Mouse (Mus musculus) urinary bladder, postnatal 0 days (tissue): Measurements from ENCODE around the gene Htatsf1. TPM values are rescaled to one million over a fixed set of nuclear protein-coding genes. Genes with fewer than 3 reads are reported as not detected.

Experiments used
- polyA plus RNA-seq: library from polyadenylated mRNA; unstranded; fragments of >200 nt; fragmentation: Nextera tagmentation; extraction: Ambion mirVana; gene quantifications from 2 replicates; pipeline ENCODE4 v1.2.1, GENCODE M21; 2015

The Htatsf1 gene
- 48.0 and 52.1 TPM in 2 replicates for polyA plus RNA-seq

DNA sequence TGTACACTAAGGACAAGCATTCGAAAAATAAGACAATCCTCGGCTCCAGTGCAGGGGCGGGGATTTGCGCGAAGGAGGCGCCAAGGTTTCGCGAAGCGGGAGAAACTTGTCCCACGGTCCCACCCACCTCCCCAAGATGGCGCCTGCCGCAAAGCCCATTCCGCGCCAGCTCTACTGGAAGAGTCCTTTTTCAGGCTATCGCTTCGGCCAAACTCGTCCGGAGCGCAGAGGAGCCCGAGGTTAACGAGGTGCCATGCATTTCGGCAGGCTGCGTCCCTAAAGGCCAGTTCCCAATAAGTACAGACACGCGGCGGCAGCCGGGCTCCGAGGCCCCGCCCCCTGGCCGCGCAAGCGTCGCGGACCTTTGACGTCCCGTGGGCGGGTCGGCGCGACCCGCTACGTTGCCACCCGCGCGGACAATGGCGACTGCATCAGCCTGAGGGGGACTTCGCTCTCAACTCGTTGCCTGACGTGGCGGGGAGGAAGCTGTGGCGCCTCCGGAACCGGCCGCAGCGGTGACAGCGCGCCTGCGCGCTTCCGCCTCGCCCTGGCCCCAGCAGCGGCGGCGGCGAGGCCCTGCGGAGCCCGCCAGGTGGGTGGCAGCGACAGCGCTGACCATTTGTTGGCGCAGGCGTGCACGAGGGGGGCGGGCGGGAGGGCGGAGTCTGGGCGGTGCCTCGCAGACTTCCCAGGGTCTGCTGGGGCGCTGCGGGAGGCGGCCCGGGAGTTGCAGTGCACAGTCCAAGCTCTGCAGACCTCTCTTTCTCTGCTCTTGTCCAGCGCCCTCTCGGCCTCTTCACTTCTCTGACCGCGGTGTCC lies at the start of gene Htatsf1:
Gene Htatsf1, plus strand, starts transcription at position 410 of the 819 bp plus-strand sequence.

DNA sequence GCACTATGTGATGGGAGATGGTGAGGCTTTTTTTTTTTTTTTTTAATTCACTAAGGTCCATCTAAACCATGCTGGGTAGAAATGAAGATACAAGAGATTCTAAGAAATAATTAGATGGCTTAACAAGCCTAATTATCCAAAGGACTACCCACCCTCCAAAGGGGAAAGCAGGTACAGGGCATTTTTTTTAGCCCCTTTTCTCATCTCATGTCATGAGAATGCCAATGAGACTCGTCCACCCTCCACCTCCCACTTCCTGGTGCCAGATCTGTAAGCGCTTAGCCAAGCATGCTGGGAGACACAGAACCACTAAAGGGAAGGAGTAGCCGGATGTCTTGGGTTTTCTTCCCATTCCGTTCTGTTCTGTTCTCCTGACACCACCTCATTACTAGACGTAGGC lies 10.6 kb upstream of the Htatsf1 start, which contains the start of gene Brs3:
Gene Brs3, plus strand, starts transcription at position 301 of the 400 bp plus-strand sequence.

DNA sequence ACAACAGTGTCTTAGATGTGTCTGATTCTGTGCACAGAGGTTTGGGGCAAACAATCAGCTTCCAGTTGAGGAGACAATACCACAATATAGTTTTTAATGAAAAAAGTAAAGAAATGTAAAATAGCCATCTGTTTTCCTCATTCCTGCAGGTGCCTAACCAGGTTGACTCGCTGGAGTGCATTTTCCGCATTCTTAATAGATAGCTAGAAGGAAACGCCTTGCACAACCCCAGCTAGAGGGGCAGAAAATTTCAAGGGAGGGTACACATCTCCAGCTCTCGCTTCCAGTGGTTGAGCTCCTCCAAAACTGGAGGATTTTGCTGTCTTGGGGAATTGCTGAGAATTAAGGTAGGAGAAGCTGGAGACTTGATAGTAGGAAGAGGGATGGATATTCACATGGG lies 34.4 kb downstream of the Htatsf1 start, which contains the start of gene Vgll1:
Gene Vgll1, plus strand, starts transcription at position 301 of the 400 bp plus-strand sequence.

Other genes with a start within 250 kb of the Htatsf1 start
- gene Map7d3, start 231.3 kb upstream of the Htatsf1 start, polyA plus RNA-seq: 1.5 and 2.7 TPM in 2 replicates
- gene Adgrg4, start 183.4 kb upstream of the Htatsf1 start, polyA plus RNA-seq: not detected in 2 replicates
- gene Brs3, start 10.5 kb upstream of the Htatsf1 start, polyA plus RNA-seq: not detected in 2 replicates
- gene Vgll1, start 34.5 kb downstream of the Htatsf1 start, polyA plus RNA-seq: 2.4 and 3.7 TPM in 2 replicates
- not detected in 2 replicates for gene Cd40lg, start 158.6 kb downstream of the Htatsf1 start, polyA plus RNA-seq